Mouse (Mus musculus) layer of hippocampus, postnatal 36 days (tissue): ENCODE data around the gene Sec61a1. TPM values are rescaled to one million over a fixed set of nuclear protein-coding genes. Genes with fewer than 3 reads are reported as not detected.
A peak's percentile ranks its signal among the peaks of the same experiment; 100 is the strongest.

Experiments used
- DNase-seq, 2 experiments: peaks; one replicate each; pipeline ENCODE4 v3.0.0; 2022
- total RNA-seq, 2 experiments: library from RNA; stranded (reverse); gene quantifications; 2 replicates each; pipeline ENCODE4 v1.2.3; 2021

Sec61a1 gene
- total RNA-seq, 2 experiments from 2014 or later: 89.8 to 93.3 TPM

GRCm38 (mm10) chr6:88516667-88517066 is 2.0 kb downstream of the Sec61a1 start:
- DNase-seq: no peak

GRCm38 (mm10) chr6:88515971-88516370 is 2.7 kb downstream of the Sec61a1 start:
- no peak for DNase-seq

GRCm38 (mm10) chr6:88514546-88514945 is 4.2 kb downstream of the Sec61a1 start:
- DNase-seq: peak in 1 of 2 experiments; percentile 51

GRCm38 (mm10) chr6:88513984-88514383 is 4.7 kb downstream of the Sec61a1 start:
- no peak for DNase-seq

- DNase-seq: no peak
These were observed 15.7 kb downstream of the Sec61a1 start for GRCm38 (mm10) chr6:88503044-88503443.

- DNase-seq: no peak
These were observed 16.4 kb downstream of the Sec61a1 start for GRCm38 (mm10) chr6:88502030-88502970.

- no peak for DNase-seq
These were observed 18.3 kb downstream of the Sec61a1 start for GRCm38 (mm10) chr6:88500405-88500767.

- DNase-seq: peak; percentile 67 to 74
These were observed 19.0 kb downstream of the Sec61a1 start for GRCm38 (mm10) chr6:88499481-88500404.

GRCm38 (mm10) chr6:88493712-88494111 is 25.0 kb downstream of the Sec61a1 start:
- DNase-seq: no peak

- peak; percentile 58 to 68 for DNase-seq
These were observed 27.9 kb downstream of the Sec61a1 start for GRCm38 (mm10) chr6:88490629-88491354.

GRCm38 (mm10) chr6:88489834-88490233 is 28.9 kb downstream of the Sec61a1 start:
- no peak for DNase-seq

GRCm38 (mm10) chr6:88489026-88489425 is 29.7 kb downstream of the Sec61a1 start:
- no peak for DNase-seq

- DNase-seq: peak; percentile 56 to 72
These were observed 31.8 kb downstream of the Sec61a1 start for GRCm38 (mm10) chr6:88486893-88487292.

- DNase-seq: no peak
These were observed 33.3 kb downstream of the Sec61a1 start for GRCm38 (mm10) chr6:88485378-88485777.

- no peak for DNase-seq
These were observed 34.8 kb downstream of the Sec61a1 start for GRCm38 (mm10) chr6:88483913-88484312.

GRCm38 (mm10) chr6:88483111-88483510 is 35.6 kb downstream of the Sec61a1 start:
- no peak for DNase-seq

- no peak for DNase-seq
These were observed 38.3 kb downstream of the Sec61a1 start for GRCm38 (mm10) chr6:88480421-88480820.

GRCm38 (mm10) chr6:88469878-88470277 is 48.8 kb downstream of the Sec61a1 start:
- no peak for DNase-seq

- DNase-seq: peak; percentile 89
These were observed 53.4 kb downstream of the Sec61a1 start, which contains the start of gene Ruvbl1 for GRCm38 (mm10) chr6:88465181-88465920. Gene Ruvbl1, plus strand, starts transcription at chr6:88465409.

GRCm38 (mm10) chr6:88454545-88454944 is 64.2 kb downstream of the Sec61a1 start:
- DNase-seq: no peak
